Mouse (Mus musculus): ENCODE results near the gene Ttll6. TPM values are rescaled to one million over a fixed set of nuclear protein-coding genes. Genes with fewer than 3 reads are reported as not detected.

Gene Ttll6
- polyA plus RNA-seq, 1 experiment from 2014 or later, result 0.51 TPM

DNA sequence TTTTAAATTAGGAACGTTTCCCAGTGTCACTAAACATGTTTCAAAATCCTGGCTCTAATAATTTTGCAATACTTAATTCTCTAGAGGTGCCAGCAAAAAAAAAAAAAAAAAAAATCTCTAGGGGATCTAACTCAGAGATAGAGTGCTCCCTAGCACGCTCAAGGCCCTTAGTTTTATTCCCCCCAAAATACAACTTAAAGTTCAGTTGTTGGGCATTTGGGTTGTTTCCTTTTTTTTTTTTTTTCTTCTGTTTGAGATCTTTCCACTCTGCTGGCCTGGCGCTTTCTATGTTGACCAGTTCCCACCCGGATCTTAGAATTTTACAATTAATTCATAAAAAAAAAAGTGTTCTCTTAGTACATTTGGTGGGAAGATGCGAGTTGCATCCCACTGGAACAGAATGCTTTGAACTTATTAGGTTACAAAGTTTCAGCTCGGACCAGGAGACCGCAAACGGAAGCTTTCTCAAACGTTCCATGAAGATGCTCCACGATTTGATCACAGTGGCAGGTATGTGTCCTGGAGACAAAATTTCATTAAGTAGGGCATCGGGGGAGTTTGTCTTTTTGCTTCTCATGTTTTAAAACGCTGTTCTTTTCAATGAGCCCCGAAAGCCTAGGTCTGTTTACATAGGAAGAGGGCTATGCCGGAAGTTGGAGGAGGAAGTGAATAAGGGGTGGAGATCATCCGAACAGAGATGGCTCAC is 72.0 kb downstream of the Ttll6 start:
- WGBS, result 4% methylated on average over 15 of the region's 15 CpGs
- H3K4me3 ChIP-seq (ENCODE audit: low read length), result no peak overlapping the region
- no peak for ATAC-seq
- H3K9ac ChIP-seq (ENCODE audit: low read depth, low read length), result no peak overlapping the region
- no peak overlapping the region for H3K4me2 ChIP-seq (ENCODE audit: low read depth, low read length)
- peaks cover 4% of the 10 kb centered on the region; the same call in 1 of the 2 replicates for H3K9me3 ChIP-seq (ENCODE audit: control insufficient read depth, low read length)
- peaks cover 71% of the 10 kb centered on the region for H3K27me3 ChIP-seq (replicated peaks; ENCODE audit: control insufficient read depth, insufficient read depth, low read length)
- no peaks in the 10 kb centered on the region for H3K4me1 ChIP-seq (ENCODE audit: control insufficient read depth, insufficient read depth, low read length)
- no peak overlapping the region for H3K27ac ChIP-seq (ENCODE audit: low read length)
- no peaks in the 10 kb centered on the region for H3K36me3 ChIP-seq (ENCODE audit: control insufficient read depth, insufficient read depth, low read length)

Other genes starting within 250 kb of the Ttll6 start
- gene B4galnt2, start 218.9 kb upstream of the Ttll6 start, polyA plus RNA-seq (2015; fragmentation: Nextera tagmentation; extraction: Ambion mirVana), result 41.8 and 44.3 TPM in 2 replicates
- 38.5 and 41.0 TPM in 2 replicates for gene Igf2bp1, start 127.8 kb upstream of the Ttll6 start, polyA plus RNA-seq (2015; fragmentation: Nextera tagmentation; extraction: Ambion mirVana)
- 19.9 and 21.5 TPM in 2 replicates for gene Gip, start 109.2 kb upstream of the Ttll6 start, polyA plus RNA-seq (2015; fragmentation: Nextera tagmentation; extraction: Ambion mirVana)
- gene Snf8, start 98.9 kb upstream of the Ttll6 start, polyA plus RNA-seq (2015; fragmentation: Nextera tagmentation; extraction: Ambion mirVana), result 94.3 and 97.8 TPM in 2 replicates
- gene Ube2z, start 68.4 kb upstream of the Ttll6 start, polyA plus RNA-seq (2015; fragmentation: Nextera tagmentation; extraction: Ambion mirVana), result 31.5 and 32.0 TPM in 2 replicates
- 1,152 and 1,154 TPM in 2 replicates for gene Atp5g1, start 58.1 kb upstream of the Ttll6 start, polyA plus RNA-seq (2015; fragmentation: Nextera tagmentation; extraction: Ambion mirVana)
- 0.10 TPM in 2 replicates for gene Calcoco2, start 21.8 kb upstream of the Ttll6 start, polyA plus RNA-seq (2015; fragmentation: Nextera tagmentation; extraction: Ambion mirVana)
- 1.9 and 5.1 TPM in 2 replicates for gene Hoxb13, start 60.5 kb downstream of the Ttll6 start, polyA plus RNA-seq (2015; fragmentation: Nextera tagmentation; extraction: Ambion mirVana)
- 0.99 and 1.2 TPM in 2 replicates for gene Hoxb9, start 137.7 kb downstream of the Ttll6 start, polyA plus RNA-seq (2015; fragmentation: Nextera tagmentation; extraction: Ambion mirVana)
- gene Hoxb8, start 148.1 kb downstream of the Ttll6 start, polyA plus RNA-seq (2015; fragmentation: Nextera tagmentation; extraction: Ambion mirVana), result 0.71 and 0.97 TPM in 2 replicates
- 10.0 and 11.3 TPM in 2 replicates for gene Hoxb7, start 152.8 kb downstream of the Ttll6 start, polyA plus RNA-seq (2015; fragmentation: Nextera tagmentation; extraction: Ambion mirVana)
- 11.1 and 11.3 TPM in 2 replicates for gene Hoxb6, start 158.7 kb downstream of the Ttll6 start, polyA plus RNA-seq (2015; fragmentation: Nextera tagmentation; extraction: Ambion mirVana)
- 26.4 and 28.7 TPM in 2 replicates for gene Hoxb5, start 169.6 kb downstream of the Ttll6 start, polyA plus RNA-seq (2015; fragmentation: Nextera tagmentation; extraction: Ambion mirVana)
- 1.8 and 2.0 TPM in 2 replicates for gene Hoxb4, start 184.5 kb downstream of the Ttll6 start, polyA plus RNA-seq (2015; fragmentation: Nextera tagmentation; extraction: Ambion mirVana)
- 1.4 and 1.5 TPM in 2 replicates for gene Hoxb3, start 189.5 kb downstream of the Ttll6 start, polyA plus RNA-seq (2015; fragmentation: Nextera tagmentation; extraction: Ambion mirVana)
- 9.6 and 11.6 TPM in 2 replicates for gene Hoxb2, start 216.7 kb downstream of the Ttll6 start, polyA plus RNA-seq (2015; fragmentation: Nextera tagmentation; extraction: Ambion mirVana)
- not detected in 2 replicates for gene Hoxb1, start 232.0 kb downstream of the Ttll6 start, polyA plus RNA-seq (2015; fragmentation: Nextera tagmentation; extraction: Ambion mirVana)